Mouse (Mus musculus) erythroblast, embryonic 14.5 days (primary cell): Measurements from ENCODE around the gene Cnnm2. TPM values are rescaled to one million over a fixed set of nuclear protein-coding genes. Genes with fewer than 3 reads are reported as not detected.

Source experiments
- H3K27me3 ChIP-seq: 2 replicates; pipeline ENCODE4 v1.6.1; 2012; ENCODE audit warnings: inconsistent platforms; ENCODE audit not compliant: control insufficient read depth
- H3K36me3 ChIP-seq: 2 replicates; pipeline ENCODE4 v1.6.1; 2012; ENCODE audit warnings: mild to moderate bottlenecking, inconsistent platforms; ENCODE audit not compliant: control insufficient read depth
- H3K4me1 ChIP-seq: 2 replicates; pipeline ENCODE4 v1.6.1; 2012; ENCODE audit warnings: inconsistent platforms; ENCODE audit not compliant: control insufficient read depth
- H3K4me3 ChIP-seq: replicated peaks from 2 replicates; pipeline ENCODE3; 2012; ENCODE audit warnings: moderate library complexity, mild to moderate bottlenecking, inconsistent platforms
- H3K9me3 ChIP-seq: 2 replicates; pipeline ENCODE4 v1.6.1; 2012; ENCODE audit warnings: low read length, inconsistent platforms, mixed read lengths; ENCODE audit not compliant: control insufficient read depth
- GATA1 ChIP-seq: IDR thresholded peaks from 2 replicates; pipeline ENCODE4 v1.6.1; 2012; ENCODE audit warnings: low read length, inconsistent platforms, mixed read lengths
- TAL1 ChIP-seq: IDR thresholded peaks from 3 replicates; pipeline ENCODE4 v1.6.1; 2012; ENCODE audit warnings: low read length, inconsistent platforms, mixed read lengths
- polyA plus RNA-seq: library from polyadenylated mRNA; stranded (reverse); fragments of >175 nt; gene quantifications from 2 replicates; pipeline ENCODE4 v1.2.3, GENCODE M21; 2012

Cnnm2 gene
- polyA plus RNA-seq, 1 experiment, result 4.9 TPM

DNA sequence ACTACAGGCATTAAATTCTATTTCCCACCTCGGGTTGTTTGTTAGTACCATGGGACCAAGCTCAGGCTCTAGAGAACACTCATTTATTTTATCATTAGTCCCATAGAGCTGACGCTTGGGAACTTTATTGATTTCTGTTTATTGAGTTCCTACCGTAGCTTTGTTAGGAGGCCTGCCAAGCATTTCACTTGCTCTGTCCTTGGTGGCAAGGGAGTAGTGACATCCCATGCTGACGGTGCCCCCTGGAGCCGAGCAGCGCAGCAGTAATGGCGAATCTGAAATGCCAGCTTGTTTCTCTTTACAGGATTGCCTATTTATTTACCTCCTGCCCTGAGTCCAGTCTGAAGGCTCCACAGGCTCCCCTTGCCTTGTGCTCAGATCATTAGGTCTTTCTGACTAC, 84.7 kb downstream of the Cnnm2 start:
- Histone ChIP-seq H3K27me3 (no peaks in the 10 kb centered on the region), H3K36me3 (peaks cover 34% of the 10 kb centered on the region), H3K4me3 (no peak overlapping the region), H3K9me3 (no peaks in the 10 kb centered on the region), H3K4me1 (peaks cover 79% of the 10 kb centered on the region)
- TF ChIP-seq TAL1 (no peak), GATA1 (no peak)

DNA sequence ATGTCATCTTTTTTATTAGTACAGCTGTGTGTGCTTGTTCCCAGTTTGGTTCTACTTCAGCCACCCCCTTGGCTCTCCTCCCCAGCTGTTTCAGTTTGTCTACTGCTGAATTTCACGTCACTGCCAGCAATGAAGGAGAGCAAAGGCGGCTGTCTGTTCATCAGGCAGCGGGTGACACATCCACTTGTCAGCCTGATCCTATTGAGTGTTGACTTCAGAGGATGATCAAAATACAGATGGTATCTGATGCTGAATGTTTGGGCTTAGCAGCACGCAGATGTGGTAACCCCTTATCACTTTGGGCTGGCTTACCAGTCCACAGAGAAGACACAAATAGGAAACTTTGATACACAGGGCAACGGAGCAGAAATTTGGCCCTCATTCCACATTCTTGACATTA, 85.1 kb downstream of the Cnnm2 start:
- TF ChIP-seq GATA1, result peak; percentile 68
- no peak for TF ChIP-seq TAL1
- Histone ChIP-seq H3K9me3 (no peaks in the 10 kb centered on the region), H3K27me3 (no peaks in the 10 kb centered on the region), H3K4me1 (peaks cover 82% of the 10 kb centered on the region), H3K36me3 (peaks cover 36% of the 10 kb centered on the region), H3K4me3 (peak overlapping the region; percentile 15)

DNA sequence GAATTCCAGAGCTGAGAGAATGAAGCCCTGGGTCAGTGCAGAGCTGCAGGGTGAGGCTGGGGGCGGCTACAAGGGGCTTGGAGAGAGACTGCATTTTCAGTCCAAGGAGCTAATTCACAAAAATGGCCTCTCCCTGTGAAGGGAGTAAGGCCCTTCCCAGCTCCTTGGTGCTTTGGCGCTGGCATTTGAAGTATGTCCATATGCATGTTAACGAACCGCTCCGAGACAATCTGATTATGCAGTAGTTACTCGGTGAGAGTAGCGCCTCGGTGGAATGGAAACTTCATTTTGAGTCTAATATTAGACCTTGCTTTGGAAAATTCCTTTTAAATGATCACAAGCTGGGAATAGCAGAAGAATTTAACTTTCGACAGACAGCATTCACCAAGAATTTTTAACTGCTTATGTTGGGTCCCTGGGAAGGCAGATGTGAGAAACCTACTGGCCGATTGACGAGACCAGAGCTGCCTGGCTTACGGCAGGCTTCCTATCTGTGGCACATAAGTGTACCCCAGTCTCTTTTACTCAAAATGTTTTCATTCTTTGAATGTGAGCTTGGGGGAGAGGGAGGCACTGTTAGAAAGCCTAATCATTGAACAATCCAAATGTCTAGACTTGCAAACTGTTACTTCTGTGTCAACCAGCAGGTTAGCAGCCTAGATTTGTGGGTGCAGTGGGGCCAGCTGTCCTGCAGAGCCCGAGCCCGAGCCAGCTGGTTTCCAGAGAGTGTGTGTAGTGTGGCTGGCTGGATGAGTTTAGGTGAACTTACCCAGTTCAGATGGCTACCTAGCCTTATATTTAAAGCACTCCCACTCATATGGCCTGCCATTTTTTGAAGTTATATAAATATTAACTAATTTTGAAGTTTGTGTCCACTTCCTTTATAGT, 87.2 kb downstream of the Cnnm2 start:
- TF ChIP-seq GATA1, result no peak
- no peak for TF ChIP-seq TAL1
- Histone ChIP-seq H3K36me3 (peaks cover 50% of the 10 kb centered on the region), H3K27me3 (no peaks in the 10 kb centered on the region), H3K4me3 (peak overlapping the region; percentile 36), H3K9me3 (no peaks in the 10 kb centered on the region), H3K4me1 (peaks cover 96% of the 10 kb centered on the region)

- Histone ChIP-seq H3K4me1 (peaks cover 96% of the 10 kb centered on the region), H3K4me3 (peak overlapping the region; percentile 36), H3K36me3 (peaks cover 55% of the 10 kb centered on the region), H3K9me3 (no peaks in the 10 kb centered on the region), H3K27me3 (no peaks in the 10 kb centered on the region)
- TF ChIP-seq GATA1 (peak; percentile 92), TAL1 (peak; percentile 90)
Measured at GRCm38 (mm10) chr19:46849443-46849997, 88.1 kb downstream of the Cnnm2 start.

DNA sequence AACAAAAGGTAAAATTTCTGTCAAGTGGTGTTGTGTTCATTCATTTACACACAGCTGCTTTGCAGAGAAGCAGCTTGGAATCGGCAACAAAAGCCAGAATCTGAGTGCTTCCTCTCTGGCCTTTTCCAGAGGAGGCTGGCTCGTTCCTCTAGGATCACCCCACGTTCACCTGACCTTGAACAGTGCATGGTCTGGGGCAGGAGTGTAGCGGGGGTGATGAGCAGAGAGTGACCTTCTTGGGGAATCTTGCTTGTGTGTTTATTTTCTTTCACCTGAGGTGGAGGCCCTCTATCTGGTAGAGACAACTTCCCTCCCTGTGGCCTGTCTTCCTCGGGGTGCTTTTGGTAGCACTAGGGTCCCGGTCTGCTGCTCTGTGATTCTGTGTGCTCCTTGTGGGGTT, 94.8 kb downstream of the Cnnm2 start:
- Histone ChIP-seq H3K9me3 (no peaks in the 10 kb centered on the region), H3K4me1 (peaks cover 77% of the 10 kb centered on the region), H3K4me3 (no peak overlapping the region), H3K27me3 (no peaks in the 10 kb centered on the region), H3K36me3 (peaks cover 65% of the 10 kb centered on the region)
- TF ChIP-seq TAL1, result no peak
- TF ChIP-seq GATA1, result no peak

DNA sequence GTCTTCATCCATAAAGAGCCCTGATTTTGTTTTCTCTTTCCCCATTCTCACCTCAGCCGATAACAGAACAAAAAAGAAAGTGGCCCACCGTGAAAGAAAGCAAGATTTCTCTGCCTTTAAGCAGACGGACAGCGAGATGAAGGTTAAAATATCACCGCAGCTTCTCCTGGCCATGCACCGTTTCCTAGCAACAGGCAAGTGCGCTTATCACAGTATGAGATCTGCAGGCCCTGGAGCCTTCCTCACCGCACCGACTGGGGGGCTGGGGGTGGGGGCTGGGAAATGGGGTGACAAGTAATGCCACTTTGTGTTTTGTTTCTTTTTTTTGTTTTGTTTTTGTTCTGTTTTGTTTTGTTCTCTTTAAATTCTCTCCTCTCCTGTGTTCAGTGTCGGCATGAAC, 95.4 kb downstream of the Cnnm2 start:
- peaks cover 77% of the 10 kb centered on the region for H3K4me1 ChIP-seq

DNA sequence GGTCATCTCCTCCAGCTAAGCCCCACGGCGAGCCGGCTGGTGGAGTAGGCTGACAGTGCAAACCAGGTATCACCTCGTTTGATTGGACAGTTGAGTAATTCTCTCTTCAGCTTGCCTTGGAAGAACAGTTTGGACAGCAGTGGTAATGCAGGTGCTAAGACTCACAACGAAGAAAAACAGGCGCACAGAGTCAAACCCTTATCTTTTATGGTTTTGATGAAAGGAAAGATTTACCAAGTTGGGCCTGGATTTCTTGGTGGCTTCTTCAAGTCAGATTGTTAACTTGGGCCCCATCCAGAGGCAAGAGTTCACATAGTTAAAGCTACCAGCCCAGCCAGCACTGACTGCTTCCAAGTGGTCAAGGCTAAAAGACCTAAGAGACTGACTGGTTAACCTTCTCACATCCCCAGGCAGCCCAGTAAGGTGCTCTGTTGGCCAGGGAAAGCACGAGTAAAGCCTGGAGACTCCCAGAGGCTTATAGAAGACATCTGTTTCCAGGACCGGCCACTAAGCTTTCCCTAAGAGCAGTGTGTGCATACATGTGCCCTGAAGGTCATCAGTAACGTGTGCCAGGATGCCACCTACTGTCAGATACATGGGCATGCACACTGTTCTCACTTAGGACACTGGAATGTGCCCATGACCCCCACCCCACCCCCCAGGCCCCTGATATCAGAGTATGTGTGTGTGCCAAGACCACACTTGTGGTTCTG, 96.0 kb downstream of the Cnnm2 start:
- H3K9me3 ChIP-seq, result no peaks in the 10 kb centered on the region
- H3K27me3 ChIP-seq, result no peaks in the 10 kb centered on the region
- H3K36me3 ChIP-seq, result peaks cover 66% of the 10 kb centered on the region
- H3K4me1 ChIP-seq, result peaks cover 78% of the 10 kb centered on the region
- no peak overlapping the region for H3K4me3 ChIP-seq
- TF ChIP-seq TAL1, result no peak
- no peak for TF ChIP-seq GATA1

More for the DNA sequence above, 95.4 kb downstream of the Cnnm2 start:
- no peak overlapping the region for H3K4me3 ChIP-seq
- H3K9me3 ChIP-seq, result no peaks in the 10 kb centered on the region
- peaks cover 66% of the 10 kb centered on the region for H3K36me3 ChIP-seq
- TF ChIP-seq GATA1 (no peak), TAL1 (no peak)
- no peaks in the 10 kb centered on the region for H3K27me3 ChIP-seq

DNA sequence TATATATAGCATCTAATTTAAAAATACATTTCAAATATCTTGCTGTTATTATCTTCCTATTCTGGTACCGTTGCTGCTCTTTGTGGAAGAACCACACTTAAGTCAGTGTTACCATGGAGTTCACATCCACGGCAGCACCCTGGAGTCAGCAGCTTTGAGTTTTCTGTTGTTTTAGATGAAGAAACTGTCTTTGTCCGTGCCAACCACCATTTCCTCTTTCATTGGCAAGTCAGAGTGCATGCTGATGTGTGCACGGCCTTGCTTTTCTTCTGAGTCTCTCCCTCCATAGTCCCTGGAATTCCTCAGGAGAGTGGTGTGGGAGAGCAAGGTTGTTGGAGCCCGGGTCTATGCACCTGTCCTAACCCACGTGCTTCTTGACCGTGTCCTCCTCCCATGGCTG, 96.8 kb downstream of the Cnnm2 start:
- TF ChIP-seq TAL1 (no peak), GATA1 (no peak)
- no peaks in the 10 kb centered on the region for H3K27me3 ChIP-seq
- no peak overlapping the region for H3K4me3 ChIP-seq
- no peaks in the 10 kb centered on the region for H3K9me3 ChIP-seq
- peaks cover 63% of the 10 kb centered on the region for H3K36me3 ChIP-seq
- peaks cover 78% of the 10 kb centered on the region for H3K4me1 ChIP-seq

DNA sequence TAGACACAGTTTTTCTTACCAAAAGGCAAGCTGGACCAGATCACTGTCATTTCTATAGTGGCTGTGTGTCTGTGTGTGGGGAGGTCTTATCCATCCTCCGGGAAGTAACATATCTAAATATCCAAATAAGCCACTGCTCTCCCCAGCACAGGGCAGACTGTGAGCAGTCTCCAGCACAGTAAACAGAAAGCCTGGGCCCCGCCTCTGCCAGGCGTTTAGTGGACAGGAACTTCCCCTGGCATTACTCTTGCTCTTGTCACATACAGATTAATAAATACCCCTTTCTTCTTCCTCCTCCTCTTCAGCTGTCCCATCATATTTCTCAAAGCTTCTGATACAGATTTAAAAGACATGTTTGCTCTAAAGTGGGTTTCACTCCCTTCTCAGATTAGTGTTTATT, 101.2 kb downstream of the Cnnm2 start:
- H3K27me3 ChIP-seq, result no peaks in the 10 kb centered on the region

More for the DNA sequence above, 101.2 kb downstream of the Cnnm2 start:
- Histone ChIP-seq H3K9me3 (no peaks in the 10 kb centered on the region), H3K36me3 (peaks cover 67% of the 10 kb centered on the region), H3K4me1 (peaks cover 74% of the 10 kb centered on the region), H3K4me3 (no peak overlapping the region)
- TF ChIP-seq TAL1 (no peak), GATA1 (no peak)
